Mouse (Mus musculus): ENCODE data around the gene Ercc6l2.

The Ercc6l2 gene

DNA sequence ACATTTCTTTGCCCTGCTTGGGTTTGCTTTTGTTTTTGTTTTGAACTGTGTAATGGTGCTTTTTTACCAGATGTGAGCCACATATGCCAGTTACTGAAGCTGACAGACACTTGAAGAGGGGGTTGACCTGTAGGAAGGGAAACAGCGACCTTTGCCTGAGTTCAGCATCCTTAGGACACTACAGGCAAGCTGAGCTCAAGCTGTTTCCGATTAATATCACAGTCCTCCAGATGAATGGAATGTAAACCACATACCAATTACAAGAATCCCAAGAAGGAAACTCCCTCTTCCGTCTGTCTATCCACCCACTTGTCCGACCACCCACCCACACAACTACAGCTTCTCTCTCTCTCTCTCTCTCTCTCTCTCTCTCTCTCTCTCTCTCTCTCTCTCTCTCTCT lies 112.3 kb downstream of the Ercc6l2 start:
- no peak for DNase-seq (ENCODE audit: extremely low spot score, low read depth, low spot score)

DNA sequence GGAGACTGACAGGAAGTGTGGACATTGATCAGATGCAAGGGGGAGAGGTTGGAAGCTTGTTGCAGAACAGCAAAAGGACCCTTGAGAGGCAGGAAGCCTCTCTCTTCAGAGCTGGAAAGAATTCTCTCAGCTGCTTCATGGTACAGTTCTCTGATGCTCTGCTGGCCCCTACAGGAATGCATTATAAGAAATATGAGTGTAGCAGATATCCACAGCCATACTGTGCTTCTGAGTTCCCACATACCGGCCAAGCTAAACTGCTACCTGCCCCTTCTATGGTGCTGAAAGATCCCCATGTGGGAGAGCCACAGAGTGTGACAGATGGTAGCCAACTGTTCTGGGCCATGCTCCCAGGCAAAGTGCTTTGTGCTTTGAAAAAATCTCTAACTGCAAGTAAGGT lies 114.3 kb downstream of the Ercc6l2 start:
- DNase-seq (ENCODE audit: extremely low spot score, low read depth, low spot score), result no peak

DNA sequence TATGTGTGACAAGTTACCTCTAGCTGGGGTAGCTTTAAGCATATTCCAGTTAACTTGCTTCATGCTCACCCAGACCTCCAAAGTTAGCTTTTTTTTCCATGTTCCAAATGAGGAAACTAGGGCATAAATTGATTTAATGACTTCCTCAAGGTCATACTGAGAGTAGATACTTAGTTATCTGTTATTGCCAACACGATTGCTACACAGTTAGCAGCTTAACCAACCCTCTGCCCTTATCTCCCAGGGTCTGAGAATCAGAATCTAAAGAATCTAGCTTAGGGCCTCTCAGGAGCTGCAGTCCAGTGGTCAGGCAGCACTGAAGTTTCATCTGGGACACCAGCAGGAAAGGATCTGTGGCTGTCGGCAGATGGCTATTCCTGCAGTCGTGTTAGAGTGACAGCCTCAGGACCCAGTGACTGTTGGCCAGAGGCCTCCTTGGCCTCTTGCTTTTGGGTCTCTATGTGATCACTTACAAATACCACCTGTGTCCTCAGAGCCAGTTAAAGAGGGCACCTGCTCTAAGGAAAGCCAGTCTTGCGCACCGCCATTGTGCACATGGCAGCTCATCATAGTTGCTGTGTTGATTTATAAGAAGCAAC lies 115.0 kb downstream of the Ercc6l2 start:
- DNase-seq (ENCODE audit: extremely low spot score, low read depth, low spot score), result no peak

DNA sequence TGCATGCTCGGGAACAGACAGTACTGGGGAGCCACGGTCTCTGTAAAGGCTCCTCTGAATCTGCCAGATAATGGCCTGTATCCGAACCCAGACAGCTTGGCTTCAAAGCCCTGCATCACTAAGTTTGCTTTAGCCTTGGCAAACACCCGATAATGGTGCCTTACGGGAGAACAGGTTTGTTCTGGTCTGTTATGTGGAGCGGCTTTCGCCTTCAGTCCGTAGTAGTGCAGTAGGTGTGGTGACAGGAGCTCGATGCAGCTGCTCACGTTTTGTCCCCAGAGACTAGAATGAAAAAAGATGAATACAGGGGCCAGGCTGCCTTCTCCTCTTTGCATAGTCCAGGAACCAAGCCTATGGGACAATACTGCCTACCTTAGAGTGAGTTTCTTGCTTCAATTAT lies 115.5 kb downstream of the Ercc6l2 start:
- DNase-seq (ENCODE audit: extremely low spot score, low read depth, low spot score), result no peak

DNA sequence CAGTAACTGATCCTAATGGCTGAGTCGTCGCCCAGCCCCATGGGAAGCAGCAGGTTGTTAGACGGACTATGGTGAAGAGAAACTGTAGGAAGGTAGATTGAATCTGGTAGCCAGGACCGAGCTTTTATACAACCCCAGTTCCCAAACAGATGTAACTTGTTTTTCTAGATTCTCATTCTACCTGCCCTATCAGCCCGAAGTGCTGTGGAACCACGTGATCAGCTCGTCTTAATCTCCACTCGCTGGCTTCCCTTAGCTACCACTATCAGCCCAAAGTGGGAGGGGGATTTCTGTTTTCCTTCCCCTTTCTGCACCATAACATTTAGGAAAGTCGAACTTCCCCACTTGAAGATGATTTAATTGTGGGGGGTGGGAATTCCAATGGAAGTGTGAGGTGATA lies 121.3 kb downstream of the Ercc6l2 start:
- no peak for DNase-seq (ENCODE audit: extremely low spot score, low read depth, low spot score)

DNA sequence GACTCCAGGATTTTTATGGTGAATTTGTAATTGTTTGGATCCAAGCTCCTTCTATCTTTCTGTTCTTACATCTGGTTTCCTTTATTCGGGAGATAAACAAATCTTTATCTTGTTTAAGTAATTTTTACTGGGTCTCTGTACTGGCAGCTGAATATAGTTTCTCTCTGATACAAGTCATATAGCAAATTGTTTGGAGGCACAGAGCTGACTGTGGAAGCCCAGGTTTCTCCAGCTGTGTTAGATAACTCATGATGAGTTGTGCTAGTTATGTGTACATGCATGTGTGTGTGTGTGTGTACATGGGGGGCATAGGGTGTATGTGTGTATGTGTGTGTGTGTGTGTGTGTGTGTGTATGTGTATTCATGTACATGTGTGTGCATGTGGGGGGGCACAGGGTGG lies 125.2 kb downstream of the Ercc6l2 start:
- DNase-seq (ENCODE audit: extremely low spot score, low read depth, low spot score), result no peak

DNA sequence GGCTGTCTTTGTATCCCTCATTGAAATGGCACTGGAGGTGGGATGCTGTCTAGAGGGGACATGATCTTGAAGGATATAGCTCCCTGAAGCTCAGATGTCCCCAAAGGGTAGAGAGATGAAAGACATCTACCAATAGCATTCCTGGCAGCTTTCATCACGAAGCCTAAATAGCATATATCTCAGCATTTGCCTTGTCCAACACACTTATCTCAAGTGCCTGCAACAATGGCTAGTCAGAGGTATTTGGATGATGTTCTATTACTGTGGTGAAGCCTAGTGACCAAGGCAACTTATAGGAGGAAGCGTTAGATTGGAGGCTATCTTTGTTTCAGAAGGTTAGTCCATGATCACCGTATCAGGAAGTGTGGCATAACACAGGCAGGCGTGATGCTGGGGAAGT lies 126.1 kb downstream of the Ercc6l2 start:
- no peak for DNase-seq (ENCODE audit: extremely low spot score, low read depth, low spot score)

DNA sequence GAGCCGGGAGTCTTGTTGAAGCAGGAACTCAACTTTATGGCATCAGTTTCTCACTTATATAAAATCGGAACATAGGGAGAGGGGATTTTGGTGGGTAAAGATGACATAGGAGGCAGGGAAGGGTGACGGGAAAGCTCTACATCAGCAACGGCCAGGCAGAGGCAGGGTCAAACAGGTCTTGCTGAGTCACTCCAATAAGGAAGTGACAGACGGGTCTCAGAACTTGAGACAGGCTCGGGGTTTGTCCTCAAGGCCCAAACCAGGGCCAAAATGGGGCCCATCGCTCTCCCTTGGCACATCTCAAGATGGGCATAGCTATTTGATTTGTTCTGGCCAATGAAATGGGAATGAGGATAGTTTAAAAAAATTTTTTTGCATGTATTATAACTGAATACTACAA lies 128.6 kb downstream of the Ercc6l2 start:
- no peak for DNase-seq (ENCODE audit: extremely low spot score, low read depth, low spot score)

DNA sequence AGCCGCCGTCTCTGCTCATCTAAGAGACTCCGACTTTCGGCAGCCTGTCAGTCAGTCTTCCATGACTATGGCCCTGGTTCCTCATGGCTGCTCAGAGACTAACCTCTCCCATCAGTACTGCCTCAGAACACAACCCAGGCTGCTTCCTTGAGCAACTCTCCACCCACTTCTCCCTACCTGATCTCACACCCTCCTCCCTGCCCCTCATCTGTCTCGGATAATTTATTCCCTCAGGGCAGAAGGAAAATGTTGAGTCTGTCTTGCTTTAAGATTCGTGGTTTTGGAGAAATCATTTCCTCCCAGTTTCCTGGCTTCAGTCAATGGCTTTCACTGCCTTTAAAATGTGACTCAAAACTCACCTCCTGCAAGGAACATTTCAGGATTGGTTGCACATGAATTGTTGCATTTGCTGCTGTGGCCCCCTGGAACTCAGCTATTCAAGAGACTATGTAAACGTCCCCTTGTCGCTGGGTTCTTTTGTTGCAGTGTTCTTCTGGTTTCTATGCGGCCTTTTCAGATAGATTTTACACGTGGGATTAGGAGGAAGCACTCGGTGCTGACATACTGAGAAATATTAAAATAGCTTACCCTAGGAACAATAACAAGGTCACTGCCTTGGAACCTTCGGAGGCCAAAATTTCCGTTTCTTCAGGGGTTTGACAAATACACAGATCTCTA lies 129.4 kb downstream of the Ercc6l2 start:
- no peak for DNase-seq (ENCODE audit: extremely low spot score, low read depth, low spot score)

Measured in hindlimb bud, embryonic 11.5 days (tissue).